Mouse (Mus musculus) fat pad, adult 2 months (tissue): Measurements from ENCODE around the gene Slc38a4.

ENCODE experiments used
- DNase-seq: peaks from one replicate; pipeline ENCODE4 v3.0.0-alpha.2; 2011; ENCODE audit warnings: low read depth, low spot score; ENCODE audit errors: extremely low read depth

Slc38a4 gene

GRCm38 (mm10) chr15:96971906-96972305 is 83.8 kb downstream of the Slc38a4 start:
- no peak for DNase-seq

- DNase-seq: no peak
Measured at GRCm38 (mm10) chr15:96969792-96970191, 86.0 kb downstream of the Slc38a4 start.

DNA sequence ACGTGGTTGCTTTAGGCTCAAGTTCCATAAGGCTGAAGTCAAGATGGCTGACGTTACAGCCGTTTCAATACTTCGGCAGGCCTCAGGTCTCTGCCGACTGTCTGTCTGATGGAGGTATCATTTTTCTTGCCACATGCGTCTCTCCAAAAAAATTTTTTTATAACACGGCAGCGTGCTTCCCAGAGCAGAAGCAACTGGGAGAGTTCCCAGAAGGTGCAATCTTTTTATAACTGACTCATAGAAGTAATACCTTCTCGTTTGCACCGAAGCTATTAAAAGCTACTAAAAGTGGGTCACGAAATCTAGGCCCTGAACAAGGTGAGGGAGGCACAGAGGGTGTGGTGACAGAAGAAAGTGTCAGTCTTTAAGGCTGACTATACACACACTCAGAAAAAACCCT is 87.0 kb downstream of the Slc38a4 start:
- no peak for DNase-seq

GRCm38 (mm10) chr15:96966326-96966725 is 89.4 kb downstream of the Slc38a4 start:
- no peak for DNase-seq

DNA sequence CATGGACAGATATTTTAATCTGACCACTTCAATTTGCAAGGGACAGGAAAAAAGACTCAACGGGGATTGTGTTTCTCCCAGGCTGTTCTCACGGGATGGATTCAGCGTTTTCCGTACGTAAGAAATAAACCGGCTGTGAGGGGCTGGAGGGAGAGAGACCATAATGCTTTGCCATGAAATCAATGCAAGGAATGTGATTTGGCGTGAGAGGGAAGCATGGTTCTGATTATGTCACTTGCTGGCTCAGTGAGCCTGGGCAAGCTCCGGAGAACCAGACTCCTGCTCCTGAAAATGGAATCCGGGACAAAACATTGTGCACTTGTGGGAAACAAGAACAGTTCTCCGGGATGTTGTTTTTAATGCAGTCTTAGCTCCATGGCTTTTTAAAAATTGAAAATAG is 92.0 kb downstream of the Slc38a4 start:
- no peak for DNase-seq

DNA sequence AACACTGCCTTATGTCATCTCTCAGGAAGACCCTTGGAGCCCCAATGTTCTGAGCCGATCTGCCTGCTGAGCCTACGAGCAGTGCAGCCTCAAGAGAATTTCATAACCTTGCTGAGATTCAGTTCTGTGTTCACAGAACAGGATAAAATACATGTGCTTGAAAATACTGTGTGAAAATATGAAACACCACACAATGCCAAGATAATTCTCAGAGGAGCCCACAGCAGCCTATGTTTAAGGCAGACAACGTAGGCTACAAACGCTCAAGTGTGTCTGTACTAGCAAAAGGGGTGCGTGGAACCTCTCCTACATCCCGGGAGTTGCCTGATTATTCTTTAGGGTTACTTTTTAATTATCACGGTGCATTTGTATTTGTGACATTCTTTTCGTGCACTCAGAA is 92.4 kb downstream of the Slc38a4 start:
- DNase-seq: no peak

DNA sequence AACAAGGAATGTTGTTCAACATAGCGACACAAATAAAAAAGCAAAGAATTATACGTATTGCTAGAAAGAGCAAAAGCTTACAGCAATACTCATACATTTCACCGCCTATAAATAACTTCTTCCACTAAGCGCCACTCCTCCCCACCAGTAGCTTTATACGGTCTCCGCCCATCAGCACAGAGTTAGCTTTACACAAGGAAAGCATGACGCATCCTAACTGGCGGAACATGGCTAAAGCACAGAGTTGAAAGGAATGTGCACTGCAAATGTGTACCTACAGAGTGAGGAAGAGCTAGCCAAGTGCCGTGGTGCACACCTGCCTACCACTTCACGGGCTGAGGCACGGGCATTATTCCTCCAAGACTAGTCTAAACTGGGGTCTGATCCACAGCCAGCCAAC is 95.4 kb downstream of the Slc38a4 start:
- DNase-seq: no peak

DNA sequence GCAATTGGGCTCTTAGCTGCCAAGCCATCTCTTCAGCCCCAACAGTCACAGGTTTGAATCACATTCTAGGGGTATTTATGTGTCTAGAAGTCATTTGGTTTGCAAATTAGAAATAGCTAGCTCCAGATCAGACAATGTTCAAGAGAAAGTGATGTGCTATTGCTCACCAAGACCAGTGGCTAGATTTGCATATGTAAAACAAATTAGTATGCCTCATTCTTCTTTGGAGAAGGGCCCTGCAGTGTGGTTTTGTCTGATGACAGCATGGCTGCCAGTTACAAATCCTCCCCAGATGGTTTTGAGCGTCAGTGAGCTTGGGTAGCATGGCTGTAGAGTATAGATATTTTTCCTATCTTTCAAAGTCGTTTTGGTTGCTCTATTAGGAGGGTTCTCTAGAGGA is 96.5 kb downstream of the Slc38a4 start:
- no peak for DNase-seq

DNA sequence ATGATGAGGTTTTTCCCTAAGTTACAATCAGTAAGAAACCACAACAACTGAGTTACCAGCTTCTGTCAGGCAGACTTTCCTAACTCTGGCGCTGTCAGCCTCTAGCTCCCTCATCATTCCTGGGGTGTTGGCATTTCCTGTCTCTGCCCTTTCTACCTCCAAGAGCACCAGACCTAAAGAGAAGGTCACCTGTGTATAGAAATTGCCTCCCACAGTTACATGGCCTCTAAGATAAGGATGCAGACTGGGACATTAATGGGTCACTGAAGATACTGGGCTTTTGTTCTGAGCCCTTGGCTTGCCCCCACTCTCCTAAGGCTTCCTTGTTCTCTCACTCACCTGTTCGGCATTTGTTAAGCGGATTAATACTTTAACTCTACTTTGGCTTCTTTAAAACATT is 99.1 kb downstream of the Slc38a4 start:
- DNase-seq: no peak

GRCm38 (mm10) chr15:96954389-96954788 is 101.4 kb downstream of the Slc38a4 start:
- DNase-seq: no peak

GRCm38 (mm10) chr15:96953938-96954238 is 101.9 kb downstream of the Slc38a4 start:
- DNase-seq: no peak

GRCm38 (mm10) chr15:96953112-96953937 is 102.4 kb downstream of the Slc38a4 start:
- DNase-seq: no peak

GRCm38 (mm10) chr15:96952488-96952887 is 103.3 kb downstream of the Slc38a4 start:
- DNase-seq: no peak

- DNase-seq: no peak
Measured at GRCm38 (mm10) chr15:96951783-96952182, 104.0 kb downstream of the Slc38a4 start.

DNA sequence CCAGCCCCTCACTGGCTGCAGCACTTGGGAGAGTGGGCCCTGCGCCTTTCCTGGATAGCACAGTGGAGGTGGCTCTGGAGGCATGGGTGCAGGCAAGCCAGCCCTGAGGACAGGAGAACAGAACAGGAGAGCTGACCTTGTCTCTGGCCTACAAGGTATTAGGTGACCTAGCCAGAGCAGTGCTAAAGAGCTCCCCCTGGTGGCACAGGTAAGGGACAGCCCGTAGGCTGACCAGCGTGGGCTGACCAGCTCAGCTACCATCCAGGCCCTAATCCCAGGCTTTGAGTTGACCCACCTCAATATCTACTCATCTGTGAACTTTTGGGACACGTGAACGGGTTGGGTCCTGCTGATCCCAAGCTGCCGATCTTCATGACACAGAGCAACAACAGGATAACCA is 107.3 kb downstream of the Slc38a4 start:
- DNase-seq: no peak
